Mouse (Mus musculus) hindbrain, postnatal 0 days (tissue): ENCODE results near the gene Syk. TPM values are rescaled to one million over a fixed set of nuclear protein-coding genes. Genes with fewer than 3 reads are reported as not detected.

Experiments
- ATAC-seq: fragments of 200-750 bp; cut with Nextera tagmentation; 2 replicates; pipeline ENCODE4 v1.8.0; 2017; ENCODE audit warnings: mild to moderate bottlenecking, moderate TSS enrichment, moderate library complexity
- DNase-seq: peaks from one replicate; pipeline ENCODE4 v3.0.0-alpha.2; 2015; ENCODE audit warnings: low spot score
- H3K27ac ChIP-seq: fragments of 300-500 bp; sonication (generic); 2 replicates; pipeline ENCODE4 v1.5.1; 2014; ENCODE audit warnings: mild to moderate bottlenecking
- H3K27me3 ChIP-seq: fragments of 300-500 bp; sonication (generic); 2 replicates; pipeline ENCODE4 v1.6.1; 2014; ENCODE audit warnings: low read length, mixed read lengths; ENCODE audit not compliant: insufficient read depth
- H3K36me3 ChIP-seq: fragments of 300-500 bp; sonication (generic); 2 replicates; pipeline ENCODE4 v1.6.1; 2014; ENCODE audit warnings: low read length, mixed read lengths; ENCODE audit not compliant: insufficient read depth
- H3K4me1 ChIP-seq: fragments of 300-500 bp; sonication (generic); 2 replicates; pipeline ENCODE4 v1.6.1; 2014; ENCODE audit warnings: antibody characterized with exemption, low read length, mixed read lengths; ENCODE audit not compliant: insufficient read depth
- H3K4me2 ChIP-seq: fragments of 300-500 bp; sonication (generic); 2 replicates; pipeline ENCODE4 v1.6.1; 2014; ENCODE audit warnings: low read depth, mild to moderate bottlenecking, low read length, moderate library complexity, mixed read lengths
- H3K4me3 ChIP-seq: fragments of 300-500 bp; sonication (generic); 2 replicates; pipeline ENCODE4 v1.5.1; 2014; ENCODE audit warnings: low read length
- H3K9ac ChIP-seq: fragments of 300-500 bp; sonication (generic); replicated peaks from 2 replicates; pipeline ENCODE4 v1.6.1; 2014; ENCODE audit warnings: mild to moderate bottlenecking, low read length, moderate library complexity, mixed read lengths
- H3K9me3 ChIP-seq: fragments of 300-500 bp; sonication (generic); 2 replicates; pipeline ENCODE4 v1.6.1; 2016; ENCODE audit warnings: low read length, mixed read lengths
- CTCF ChIP-seq: IDR thresholded peaks from 2 replicates; pipeline ENCODE4 v1.5.1; 2016; ENCODE audit warnings: antibody characterized with exemption, control low read depth, low read depth
- WGBS: fragments of 180-500 bp; shearing (Covaris S2); extraction: QIAGEN DNeasy Blood & Tissue Kit; methylation state at CpG from one replicate; pipeline ENCODE4 v1.1.7; 2014; 5-methylcytosine and 5-hydroxymethylcytosine counted together
- polyA plus RNA-seq: library from polyadenylated mRNA; unstranded; fragments of >200 nt; fragmentation: Nextera tagmentation; extraction: Ambion mirVana; gene quantifications from 2 replicates; pipeline ENCODE4 v1.2.1, GENCODE M21; 2015
- total RNA-seq: library from RNA; depleted of rRNA; stranded (reverse); fragments of >200 nt; gene quantifications from 2 replicates; pipeline ENCODE4 v1.2.3, GENCODE M21; 2014

Gene Syk
- total and polyA plus RNA-seq, 2 experiments from 2014 or later: 1.2 to 2.7 TPM

- ATAC-seq: no peak
- H3K9ac ChIP-seq: no peak overlapping the region
- 82% methylated on average over 4 of the region's 4 CpGs for WGBS
- H3K27ac ChIP-seq: no peak overlapping the region
- no peaks in the 10 kb centered on the region for H3K4me1 ChIP-seq
- no peaks in the 10 kb centered on the region for H3K36me3 ChIP-seq
- H3K4me2 ChIP-seq: no peak overlapping the region
- no peak for DNase-seq
- no peak for TF ChIP-seq CTCF
- H3K4me3 ChIP-seq: no peak overlapping the region
- H3K9me3 ChIP-seq: no peaks in the 10 kb centered on the region
- no peaks in the 10 kb centered on the region for H3K27me3 ChIP-seq
These were observed 35.6 kb downstream of the Syk start for GRCm38 (mm10) chr13:52618592-52618991.

- ATAC-seq: no peak
- no peak for TF ChIP-seq CTCF
- 85% methylated on average over 5 of the region's 5 CpGs for WGBS
These were observed 36.5 kb downstream of the Syk start for GRCm38 (mm10) chr13:52619482-52619881.

GRCm38 (mm10) chr13:52624038-52624437, 41.1 kb downstream of the Syk start:
- Histone ChIP-seq H3K27me3 (no peaks in the 10 kb centered on the region), H3K4me1 (no peaks in the 10 kb centered on the region), H3K27ac (no peak overlapping the region), H3K4me2 (no peak overlapping the region), H3K4me3 (no peak overlapping the region), H3K36me3 (no peaks in the 10 kb centered on the region), H3K9me3 (no peaks in the 10 kb centered on the region), H3K9ac (no peak overlapping the region)
- DNase-seq (peak; percentile 58), ATAC-seq (no peak)
- TF ChIP-seq CTCF: peak; percentile 83
- WGBS: 61% methylated on average over 4 of the region's 4 CpGs

More at GRCm38 (mm10) chr13:52619482-52619881, 36.5 kb downstream of the Syk start:
- Histone ChIP-seq H3K9me3 (no peaks in the 10 kb centered on the region), H3K4me1 (no peaks in the 10 kb centered on the region), H3K27me3 (no peaks in the 10 kb centered on the region), H3K36me3 (no peaks in the 10 kb centered on the region), H3K4me2 (no peak overlapping the region), H3K4me3 (no peak overlapping the region), H3K9ac (no peak overlapping the region), H3K27ac (no peak overlapping the region)
- DNase-seq: no peak

- Histone ChIP-seq H3K9ac (no peak overlapping the region), H3K4me3 (no peak overlapping the region), H3K27ac (no peak overlapping the region), H3K9me3 (no peaks in the 10 kb centered on the region), H3K4me2 (no peak overlapping the region), H3K4me1 (peaks cover 3% of the 10 kb centered on the region; the same call in 1 of the 2 replicates), H3K36me3 (no peaks in the 10 kb centered on the region), H3K27me3 (no peaks in the 10 kb centered on the region)
- peak; percentile 48 for ATAC-seq
- 28% methylated on average over 9 of the region's 9 CpGs for WGBS
- TF ChIP-seq CTCF: peak; percentile 91
- DNase-seq: peak; percentile 78
These were observed 45.6 kb downstream of the Syk start for GRCm38 (mm10) chr13:52628602-52629001.

GRCm38 (mm10) chr13:52631624-52632023, 48.7 kb downstream of the Syk start:
- ATAC-seq (peak; percentile 45; the same call in 1 of the 2 replicates), DNase-seq (peak; percentile 48)
- H3K4me1 ChIP-seq: peaks cover 3% of the 10 kb centered on the region; the same call in 1 of the 2 replicates
- H3K27me3 ChIP-seq: no peaks in the 10 kb centered on the region
- 34% methylated on average over 4 of the region's 4 CpGs for WGBS
- H3K4me2 ChIP-seq: no peak overlapping the region
- no peaks in the 10 kb centered on the region for H3K36me3 ChIP-seq
- no peak for TF ChIP-seq CTCF
- H3K9me3 ChIP-seq: no peaks in the 10 kb centered on the region
- H3K27ac ChIP-seq: no peak overlapping the region
- H3K9ac ChIP-seq: no peak overlapping the region
- H3K4me3 ChIP-seq: no peak overlapping the region

- 85% methylated on average over 3 of the region's 3 CpGs for WGBS
- DNase-seq: no peak
- Histone ChIP-seq H3K27me3 (no peaks in the 10 kb centered on the region), H3K36me3 (no peaks in the 10 kb centered on the region), H3K27ac (no peak overlapping the region), H3K9ac (no peak overlapping the region), H3K4me2 (no peak overlapping the region), H3K4me3 (no peak overlapping the region), H3K9me3 (no peaks in the 10 kb centered on the region), H3K4me1 (peaks cover 3% of the 10 kb centered on the region; the same call in 1 of the 2 replicates)
- TF ChIP-seq CTCF: no peak
- ATAC-seq: no peak
These were observed 52.5 kb downstream of the Syk start for GRCm38 (mm10) chr13:52635484-52635883.

- Histone ChIP-seq H3K27me3 (no peaks in the 10 kb centered on the region), H3K9ac (no peak overlapping the region), H3K4me2 (no peak overlapping the region), H3K4me1 (peaks cover 3% of the 10 kb centered on the region; the same call in 1 of the 2 replicates), H3K36me3 (no peaks in the 10 kb centered on the region), H3K27ac (no peak overlapping the region), H3K9me3 (no peaks in the 10 kb centered on the region), H3K4me3 (no peak overlapping the region)
- ATAC-seq: no peak
- no peak for TF ChIP-seq CTCF
- 82% methylated on average over 10 of the region's 10 CpGs for WGBS
- DNase-seq: no peak
These were observed 53.3 kb downstream of the Syk start for GRCm38 (mm10) chr13:52636176-52636748.
